Mouse (Mus musculus) liver, embryonic 15.5 days (tissue): ENCODE data around the gene Gpx6. TPM values are rescaled to one million over a fixed set of nuclear protein-coding genes. Genes with fewer than 3 reads are reported as not detected.

Source experiments
- ATAC-seq: fragments of 200-750 bp; cut with Nextera tagmentation; 2 replicates; pipeline ENCODE4 v1.8.0; 2017; ENCODE audit warnings: moderate number of reproducible peaks, mild to moderate bottlenecking, moderate library complexity; ENCODE audit not compliant: insufficient read depth
- H3K27ac ChIP-seq: fragments of 300-500 bp; sonication (generic); replicated peaks from 2 replicates; pipeline ENCODE4 v1.5.1; 2015; ENCODE audit warnings: mild to moderate bottlenecking, inconsistent platforms
- H3K27me3 ChIP-seq: fragments of 300-500 bp; sonication (generic); 2 replicates; pipeline ENCODE4 v1.6.1; 2015; ENCODE audit warnings: mild to moderate bottlenecking, inconsistent platforms
- H3K36me3 ChIP-seq: fragments of 300-500 bp; sonication (generic); replicated peaks from 2 replicates; pipeline ENCODE4 v1.6.1; 2015; ENCODE audit warnings: moderate library complexity, mild to moderate bottlenecking, inconsistent platforms
- H3K4me1 ChIP-seq: fragments of 300-500 bp; sonication (generic); replicated peaks from 2 replicates; pipeline ENCODE4 v1.6.1; 2015; ENCODE audit warnings: inconsistent platforms
- H3K4me2 ChIP-seq: fragments of 300-500 bp; sonication (generic); 2 replicates; pipeline ENCODE4 v1.6.1; 2015; ENCODE audit warnings: moderate library complexity, mild to moderate bottlenecking, inconsistent platforms
- H3K4me3 ChIP-seq: fragments of 300-500 bp; sonication (generic); replicated peaks from 2 replicates; pipeline ENCODE4 v1.5.1; 2015; ENCODE audit warnings: mild to moderate bottlenecking, inconsistent platforms
- H3K9ac ChIP-seq: fragments of 300-500 bp; sonication (generic); 2 replicates; pipeline ENCODE4 v1.6.1; 2015; ENCODE audit warnings: moderate library complexity, mild to moderate bottlenecking, inconsistent platforms
- H3K9me3 ChIP-seq: fragments of 300-500 bp; sonication (generic); replicated peaks from 2 replicates; pipeline ENCODE4 v1.6.1; 2016; ENCODE audit warnings: inconsistent platforms
- WGBS: fragments of 180-500 bp; shearing (Covaris S2); methylation state at CpG from one replicate; pipeline ENCODE4 v1.1.7; 2015; ENCODE audit warnings: mixed read lengths; ENCODE audit not compliant: insufficient replicate concordance; 5-methylcytosine and 5-hydroxymethylcytosine counted together
- polyA plus RNA-seq: library from polyadenylated mRNA; unstranded; fragments of >200 nt; fragmentation: Nextera tagmentation; extraction: Ambion mirVana; gene quantifications from 2 replicates; pipeline ENCODE4 v1.2.1, GENCODE M21; 2015

Gpx6 gene
- polyA plus RNA-seq, 1 experiment from 2014 or later, result not detected

DNA sequence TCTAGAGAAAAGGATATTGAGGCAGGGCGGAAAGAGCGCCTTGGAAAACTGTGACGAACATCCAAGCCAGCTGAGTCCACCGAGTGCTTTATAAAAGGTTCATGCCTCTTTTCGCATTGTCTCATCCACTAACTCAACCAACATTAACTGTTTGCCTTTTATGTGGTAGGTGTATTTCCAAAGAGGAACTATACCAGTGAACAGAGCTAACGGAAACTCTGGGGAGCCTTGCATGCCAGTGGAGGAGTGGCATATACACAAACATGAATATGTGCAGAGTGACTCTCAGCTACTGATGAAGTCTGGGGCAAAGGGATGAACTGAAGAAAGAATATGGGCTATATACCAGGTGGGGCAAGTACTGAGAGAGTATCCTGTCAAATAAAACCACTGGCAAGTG, 11.5 kb downstream of the Gpx6 start:
- Histone ChIP-seq H3K9ac (no peak overlapping the region), H3K4me1 (peaks cover 16% of the 10 kb centered on the region), H3K27me3 (peaks cover 43% of the 10 kb centered on the region), H3K4me3 (no peak overlapping the region), H3K27ac (no peak overlapping the region), H3K9me3 (no peaks in the 10 kb centered on the region), H3K36me3 (no peaks in the 10 kb centered on the region), H3K4me2 (peak overlapping the region; percentile 52; the same call in 1 of the 2 replicates)
- no peak for ATAC-seq
- WGBS, result 44% methylated on average over 6 of the region's 6 CpGs

GRCm38 (mm10) chr13:21326191-21326590, 14.3 kb downstream of the Gpx6 start:
- H3K27me3 ChIP-seq, result peaks cover 45% of the 10 kb centered on the region
- no peaks in the 10 kb centered on the region for H3K9me3 ChIP-seq
- WGBS, result under 1% methylated on average over 4 of the region's 4 CpGs
- H3K4me2 ChIP-seq, result peak overlapping the region; percentile 60
- H3K4me3 ChIP-seq, result peak overlapping the region; percentile 49; the same call in 1 of the 2 replicates
- peaks cover 16% of the 10 kb centered on the region for H3K4me1 ChIP-seq
- H3K36me3 ChIP-seq, result no peaks in the 10 kb centered on the region
- no peak overlapping the region for H3K27ac ChIP-seq
- no peak overlapping the region for H3K9ac ChIP-seq
- ATAC-seq, result peak; percentile 25; the same call in 1 of the 2 replicates

GRCm38 (mm10) chr13:21326657-21327211, 14.8 kb downstream of the Gpx6 start:
- Histone ChIP-seq H3K4me2 (peak overlapping the region; percentile 60), H3K4me1 (peaks cover 16% of the 10 kb centered on the region), H3K36me3 (no peaks in the 10 kb centered on the region), H3K9me3 (no peaks in the 10 kb centered on the region), H3K27ac (no peak overlapping the region), H3K9ac (peak overlapping the region; percentile 21; the same call in 1 of the 2 replicates), H3K27me3 (peaks cover 40% of the 10 kb centered on the region), H3K4me3 (peak overlapping the region; percentile 49)
- WGBS, result under 1% methylated on average over 24 of the region's 24 CpGs
- ATAC-seq, result peak; percentile 63

DNA sequence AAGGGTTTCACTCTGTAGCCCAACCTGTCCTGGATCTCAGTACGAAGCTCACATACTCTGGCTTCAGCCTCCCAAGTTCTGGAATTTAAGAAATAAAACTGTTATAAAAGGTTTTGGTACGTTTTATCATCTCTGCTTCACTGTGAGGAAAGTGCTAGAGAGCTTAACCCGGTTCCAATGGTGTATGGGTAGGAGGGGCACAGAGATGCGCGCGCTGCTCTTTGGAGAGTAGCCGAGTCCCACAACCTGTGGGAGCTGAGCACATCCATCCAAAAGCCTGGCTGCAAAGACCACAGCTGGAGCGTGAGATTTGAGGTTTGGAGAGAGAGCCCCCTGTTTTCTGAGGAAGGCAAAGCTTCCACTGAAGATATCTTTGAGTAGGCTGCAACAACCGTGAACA, 15.5 kb downstream of the Gpx6 start:
- Histone ChIP-seq H3K9ac (no peak overlapping the region), H3K4me3 (peak overlapping the region; percentile 49), H3K27me3 (peaks cover 34% of the 10 kb centered on the region), H3K4me2 (peak overlapping the region; percentile 60), H3K9me3 (no peaks in the 10 kb centered on the region), H3K36me3 (no peaks in the 10 kb centered on the region), H3K27ac (no peak overlapping the region), H3K4me1 (peaks cover 13% of the 10 kb centered on the region)
- 2% methylated on average over 9 of the region's 9 CpGs for WGBS
- no peak for ATAC-seq

DNA sequence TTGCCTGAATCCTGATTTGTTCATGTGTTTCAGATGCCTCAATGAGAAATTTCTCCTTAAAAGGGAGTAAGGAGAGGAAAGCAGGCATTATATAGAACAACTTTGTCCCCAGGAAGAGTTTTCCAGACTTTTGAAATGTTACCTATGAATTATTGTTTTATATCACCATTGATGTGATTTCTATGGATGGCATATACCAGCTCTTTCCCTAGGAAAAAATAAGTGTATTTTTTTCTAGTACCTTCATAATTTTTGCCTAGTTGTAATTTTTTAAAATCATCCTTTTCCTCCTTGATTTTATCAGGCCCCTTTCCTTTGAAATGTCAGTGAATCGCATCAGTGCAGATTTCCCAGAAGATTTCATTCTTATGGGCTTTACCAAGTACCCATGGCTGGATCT, 34.7 kb downstream of the Gpx6 start, which contains the start of gene Olfr1367:
TSS of gene Olfr1367 (plus strand) at position 301 of the 400 bp plus-strand sequence.
- no peak within 1 kb of the TSS for H3K4me3 ChIP-seq
- no peak for ATAC-seq
- 68% methylated on average over 1 of the region's 1 CpGs for WGBS

GRCm38 (mm10) chr13:21350593-21350992, 38.7 kb downstream of the Gpx6 start:
- ATAC-seq, result no peak
- H3K27ac ChIP-seq, result no peak overlapping the region
- H3K4me2 ChIP-seq, result no peak overlapping the region
- no peak overlapping the region for H3K9ac ChIP-seq
- H3K36me3 ChIP-seq, result no peaks in the 10 kb centered on the region
- peaks cover 5% of the 10 kb centered on the region; the same call in 1 of the 2 replicates for H3K27me3 ChIP-seq
- no peaks in the 10 kb centered on the region for H3K4me1 ChIP-seq
- no peaks in the 10 kb centered on the region for H3K9me3 ChIP-seq
- no peak overlapping the region for H3K4me3 ChIP-seq

More for the DNA sequence above, 34.7 kb downstream of the Gpx6 start, which contains the start of gene Olfr1367:
- Histone ChIP-seq H3K27me3 (no peaks in the 10 kb centered on the region; the same call in 1 of the 2 replicates), H3K9ac (no peak within 1 kb of the TSS), H3K4me1 (no peaks in the 10 kb centered on the region), H3K4me2 (no peak within 1 kb of the TSS), H3K27ac (no peak within 1 kb of the TSS), H3K36me3 (no peaks in the 10 kb centered on the region), H3K9me3 (no peaks in the 10 kb centered on the region)

- Histone ChIP-seq H3K9ac (peak within 1 kb of the TSS; percentile 86), H3K27me3 (peaks cover 5% of the 10 kb centered on the region; the same call in 1 of the 2 replicates), H3K9me3 (no peaks in the 10 kb centered on the region), H3K27ac (peak within 1 kb of the TSS; percentile 76), H3K4me3 (peak within 1 kb of the TSS; percentile 82), H3K36me3 (peaks cover 6% of the 10 kb centered on the region; the same call in 1 of the 2 replicates), H3K4me2 (peak within 1 kb of the TSS; percentile 83), H3K4me1 (peaks cover 19% of the 10 kb centered on the region)
- under 1% methylated on average over 29 of the region's 29 CpGs for WGBS
- ATAC-seq, result peak; percentile 99
Observed at GRCm38 (mm10) chr13:21362621-21363248, 50.8 kb downstream of the Gpx6 start, which contains the start of gene Zscan12. TSS of gene Zscan12 (plus strand) at chr13:21362820.

- Histone ChIP-seq H3K27ac (no peak overlapping the region), H3K27me3 (no peaks in the 10 kb centered on the region), H3K4me3 (peak overlapping the region; percentile 82), H3K9ac (0 out of 2 replicates have a peak overlapping the region, but pooled peaks have one; percentile 86), H3K36me3 (peaks cover 15% of the 10 kb centered on the region), H3K9me3 (no peaks in the 10 kb centered on the region), H3K4me1 (peaks cover 19% of the 10 kb centered on the region), H3K4me2 (peak overlapping the region; percentile 83)
- WGBS, result 69% methylated on average over 12 of the region's 12 CpGs
- ATAC-seq, result no peak
Observed at GRCm38 (mm10) chr13:21363719-21364118, 51.8 kb downstream of the Gpx6 start.

GRCm38 (mm10) chr13:21366635-21367034, 54.7 kb downstream of the Gpx6 start:
- WGBS, result 61% methylated on average over 6 of the region's 6 CpGs
- Histone ChIP-seq H3K27me3 (no peaks in the 10 kb centered on the region), H3K36me3 (peaks cover 30% of the 10 kb centered on the region), H3K27ac (no peak overlapping the region), H3K9me3 (no peaks in the 10 kb centered on the region), H3K9ac (no peak overlapping the region), H3K4me2 (no peak overlapping the region), H3K4me3 (no peak overlapping the region), H3K4me1 (peaks cover 19% of the 10 kb centered on the region)
- no peak for ATAC-seq
